Comparison of ENCODE assay signal across 8 mouse cellular contexts in genomic region chr11:73006377-73006776, GRCm38 (mm10). TPM values are rescaled to one million over a fixed set of nuclear protein-coding genes. Genes with fewer than 3 reads are reported as not detected.
DNase-seq lines count a peak whose midpoint lies in the region; ATAC-seq and TF ChIP-seq lines count a peak whose summit lies in the region.

No protein-coding gene starts in this region.

- ATAC-seq in heart, embryonic 14.5 days (ENCODE audit: insufficient number of reproducible peaks, insufficient read depth, low FRiP score, low read depth): peak; percentile 28; the same call in 1 of the 2 replicates

- peaks cover 20% of the 10 kb centered on the region for H3K27me3 ChIP-seq in heart, embryonic 14.5 days (ENCODE audit: control insufficient read depth, insufficient read depth, low read length)

- H3K4me3 ChIP-seq in layer of hippocampus, adult 2 months: no peak overlapping the region
- no peak overlapping the region for H3K4me3 ChIP-seq in heart, embryonic 14.5 days (ENCODE audit: control insufficient read depth in 1 of 2, insufficient read depth in 1 of 2, low read depth in 1 of 2, low read length in 2 of 2)

- DNase-seq in layer of hippocampus, adult 2 months (ENCODE audit: low spot score in 2 of 2): no peak
- DNase-seq in layer of hippocampus, adult 9-11 months: no peak
- peak; percentile 90 for DNase-seq in NIH3T3 (ENCODE audit: low read depth)
- DNase-seq in cerebellum, adult 9-11 months: peak; percentile 81
- DNase-seq in kidney, postnatal 14 days: peak; percentile 79
- DNase-seq in mesoderm, embryonic 11.5 days (ENCODE audit: low read depth, low spot score): peak; percentile 81
- peak; percentile 82 for DNase-seq in thymus, postnatal 0 days (ENCODE audit: low spot score)

- peak; percentile 91 for TF ChIP-seq CTCF in layer of hippocampus, adult 2 months (conservative IDR thresholded peaks at IDR 0.05)

- peaks cover 15 to 27% of the 10 kb centered on the region in 2 experiments for H3K4me1 ChIP-seq in heart, embryonic 14.5 days (ENCODE audit: control insufficient read depth in 2 of 2, insufficient read depth in 2 of 2, low read length in 2 of 2)

- H3K27ac ChIP-seq in layer of hippocampus, adult 2 months: no peak overlapping the region
- H3K27ac ChIP-seq in heart, embryonic 14.5 days (replicated peaks in 1 of 2; ENCODE audit: control insufficient read depth in 1 of 2, insufficient read depth in 1 of 2, low read depth in 2 of 2, low read length in 2 of 2): peak overlapping the region in 1 of 2 experiments; percentile 64; a peak in 2 of 4 replicates

- no peaks in the 10 kb centered on the region for H3K36me3 ChIP-seq in heart, embryonic 14.5 days (ENCODE audit: control insufficient read depth, insufficient read depth, low read length)

- H3K9me3 ChIP-seq in heart, embryonic 14.5 days (ENCODE audit: control insufficient read depth, low read length): no peaks in the 10 kb centered on the region

- H3K4me2 ChIP-seq in heart, embryonic 14.5 days (ENCODE audit: low read length): no peak overlapping the region

- no peak overlapping the region for H3K9ac ChIP-seq in heart, embryonic 14.5 days (ENCODE audit: low read length)

- WGBS in heart, embryonic 14.5 days: 0% methylated on average over 2 of the region's 2 CpGs

RNA-seq across cellular contexts. Expression of gene P2rx1, which starts 7.5 kb away (rescaled TPM):
- under 1 TPM; 0.15 to 0.44 TPM for total RNA-seq in layer of hippocampus, adult 2 months (2021)
- 1.4 and 1.5 TPM in 2 replicates for polyA plus RNA-seq in heart, embryonic 14.5 days (2014; fragmentation: Nextera tagmentation; extraction: Ambion mirVana)
- 61.5 and 71.4 TPM in 2 replicates for polyA plus RNA-seq in thymus, postnatal 0 days (2015; fragmentation: Nextera tagmentation; extraction: Ambion mirVana)

RNA-seq across cellular contexts. Expression of gene Camkk1, which starts 12.4 kb away (rescaled TPM):
- 100 to 1,000 TPM; 173 to 177 TPM for total RNA-seq in layer of hippocampus, adult 2 months (2021)
- polyA plus RNA-seq in heart, embryonic 14.5 days (2014; fragmentation: Nextera tagmentation; extraction: Ambion mirVana): 0.81 and 1.2 TPM in 2 replicates
- 18.8 and 19.6 TPM in 2 replicates for polyA plus RNA-seq in thymus, postnatal 0 days (2015; fragmentation: Nextera tagmentation; extraction: Ambion mirVana)

RNA-seq across cellular contexts. Expression of gene Ncbp3, which starts 41.2 kb away (rescaled TPM):
- total RNA-seq in layer of hippocampus, adult 2 months (2021): 10 to 100 TPM; 10.6 to 11.8 TPM
- 9.5 and 10.3 TPM in 2 replicates for polyA plus RNA-seq in heart, embryonic 14.5 days (2014; fragmentation: Nextera tagmentation; extraction: Ambion mirVana)
- 9.0 and 13.3 TPM in 2 replicates for polyA plus RNA-seq in thymus, postnatal 0 days (2015; fragmentation: Nextera tagmentation; extraction: Ambion mirVana)

RNA-seq across cellular contexts. Expression of gene Atp2a3, which starts 45.4 kb away (rescaled TPM):
- total RNA-seq in layer of hippocampus, adult 2 months (2021): 1 to 10 TPM; 5.4 to 6.2 TPM
- polyA plus RNA-seq in heart, embryonic 14.5 days (2014; fragmentation: Nextera tagmentation; extraction: Ambion mirVana): 2.6 and 2.9 TPM in 2 replicates
- polyA plus RNA-seq in thymus, postnatal 0 days (2015; fragmentation: Nextera tagmentation; extraction: Ambion mirVana): 102 and 111 TPM in 2 replicates

Comparison
In these comparisons a context has a peak if more than half of its experiments do, and no peak if none do; other contexts are left out.
1. DNase-seq: peak in NIH3T3 (single experiment), cerebellum, adult 9-11 months (single experiment), kidney, postnatal 14 days (single experiment), mesoderm, embryonic 11.5 days (single experiment) and thymus, postnatal 0 days (single experiment); none in layer of hippocampus, adult 2 months (0 of 2) and layer of hippocampus, adult 9-11 months (single experiment).
2. RNA of gene P2rx1, which starts 7.5 kb away (polyA plus RNA-seq): 61.5 to 71.4 TPM in thymus, postnatal 0 days; 1.4 to 1.5 TPM in heart, embryonic 14.5 days; every median in the first group is over 10 times any median in the second.